Mouse (Mus musculus) testis, adult 2 months (tissue): ENCODE measurements around the gene Hoxa2. TPM values are rescaled to one million over a fixed set of nuclear protein-coding genes. Genes with fewer than 3 reads are reported as not detected.

Source experiments
- H3K27ac ChIP-seq: fragments of 200-500 bp; 2 replicates; pipeline ENCODE4 v1.5.1; 2012; ENCODE audit warnings: low read depth, low read length; ENCODE audit not compliant: control insufficient read depth, insufficient read depth
- H3K27me3 ChIP-seq: fragments of 200-500 bp; 2 replicates; pipeline ENCODE4 v1.6.1; 2012; ENCODE audit warnings: mild to moderate bottlenecking, low read length, moderate library complexity; ENCODE audit not compliant: control insufficient read depth, insufficient read depth
- H3K36me3 ChIP-seq: fragments of 200-500 bp; 2 replicates; pipeline ENCODE4 v1.6.1; 2012; ENCODE audit warnings: mild to moderate bottlenecking, low read length; ENCODE audit not compliant: control insufficient read depth, insufficient read depth
- H3K4me1 ChIP-seq: fragments of 200-500 bp; 2 replicates; pipeline ENCODE4 v1.6.1; 2012; ENCODE audit warnings: low read length; ENCODE audit not compliant: control insufficient read depth, insufficient read depth
- H3K4me3 ChIP-seq: fragments of 200-500 bp; 2 replicates; pipeline ENCODE4 v1.5.1; 2012; ENCODE audit warnings: low read depth, mild to moderate bottlenecking, low read length, moderate library complexity, mixed read lengths; ENCODE audit not compliant: control insufficient read depth
- CTCF ChIP-seq: fragments of 200-500 bp; IDR thresholded peaks from 2 replicates; pipeline ENCODE4 v1.5.1; 2012; ENCODE audit warnings: low read depth, mild to moderate bottlenecking, inconsistent platforms, low read length, moderate library complexity; ENCODE audit not compliant: control insufficient read depth, insufficient read depth, insufficient replicate concordance
- POLR2A ChIP-seq: fragments of 200-500 bp; IDR thresholded peaks from 2 replicates; pipeline ENCODE4 v1.6.1; 2012; ENCODE audit warnings: low read depth, mild to moderate bottlenecking, inconsistent platforms, low read length, moderate library complexity; ENCODE audit not compliant: control insufficient read depth
- polyA plus RNA-seq: library from polyadenylated mRNA; depleted of rRNA; stranded (reverse); fragments of >200 nt; gene quantifications from 2 replicates; pipeline ENCODE4 v1.2.3, GENCODE M21; 2012; rRNA removed

The Hoxa2 gene
- polyA plus RNA-seq: 0.07 and 0.08 TPM in 2 replicates

GRCm38 (mm10) chr6:52164626-52165440 lies at the start of gene Hoxa2:
Gene Hoxa2, minus strand, starts transcription at chr6:52164831.
- no peak for TF ChIP-seq CTCF
- no peak for TF ChIP-seq POLR2A
- Histone ChIP-seq H3K4me3 (peak within 1 kb of the TSS; percentile 1; the same call in 1 of the 2 replicates), H3K36me3 (no peaks in the 10 kb centered on the region), H3K27ac (no peak within 1 kb of the TSS), H3K27me3 (peaks cover 21% of the 10 kb centered on the region), H3K4me1 (peaks cover 22% of the 10 kb centered on the region)

- TF ChIP-seq CTCF: no peak
- no peak for TF ChIP-seq POLR2A
- no peaks in the 10 kb centered on the region for H3K36me3 ChIP-seq
- H3K4me1 ChIP-seq: peaks cover 26% of the 10 kb centered on the region
- no peak overlapping the region for H3K4me3 ChIP-seq
- H3K27me3 ChIP-seq: peaks cover 16% of the 10 kb centered on the region
- no peak overlapping the region for H3K27ac ChIP-seq
Measured at GRCm38 (mm10) chr6:52214271-52214670, 49.6 kb upstream of the Hoxa2 start.

GRCm38 (mm10) chr6:52213119-52213986 lies 48.7 kb upstream of the Hoxa2 start, which contains the start of the genes Hoxa3 and Gm28308:
Gene Hoxa3, minus strand, starts transcription at chr6:52213336.
Gene Gm28308, minus strand, starts transcription at chr6:52213339.
- Histone ChIP-seq H3K36me3 (no peaks in the 10 kb centered on the region), H3K4me1 (peaks cover 28% of the 10 kb centered on the region), H3K27ac (no peak within 1 kb of the TSS), H3K4me3 (peak within 1 kb of the TSS; percentile 42), H3K27me3 (peaks cover 14% of the 10 kb centered on the region)
- TF ChIP-seq POLR2A (no peak), CTCF (no peak)

- H3K27ac ChIP-seq: no peak overlapping the region
- peak overlapping the region; percentile 42 for H3K4me3 ChIP-seq
- H3K27me3 ChIP-seq: peaks cover 12% of the 10 kb centered on the region
- H3K36me3 ChIP-seq: no peaks in the 10 kb centered on the region
- H3K4me1 ChIP-seq: peaks cover 25% of the 10 kb centered on the region
- TF ChIP-seq POLR2A (no peak), CTCF (no peak)
Measured at GRCm38 (mm10) chr6:52212556-52213118, 48.0 kb upstream of the Hoxa2 start.

GRCm38 (mm10) chr6:52211961-52212360 lies 47.3 kb upstream of the Hoxa2 start:
- Histone ChIP-seq H3K4me3 (no peak overlapping the region; the same call in 1 of the 2 replicates), H3K27ac (no peak overlapping the region), H3K4me1 (peaks cover 19% of the 10 kb centered on the region), H3K27me3 (peaks cover 8% of the 10 kb centered on the region), H3K36me3 (no peaks in the 10 kb centered on the region)
- no peak for TF ChIP-seq CTCF
- no peak for TF ChIP-seq POLR2A

- Histone ChIP-seq H3K27me3 (peaks cover 10% of the 10 kb centered on the region), H3K4me1 (peaks cover 17% of the 10 kb centered on the region), H3K36me3 (no peaks in the 10 kb centered on the region), H3K4me3 (no peak overlapping the region; the same call in 1 of the 2 replicates), H3K27ac (no peak overlapping the region)
- no peak for TF ChIP-seq POLR2A
- peak; percentile 59 for TF ChIP-seq CTCF
Measured at GRCm38 (mm10) chr6:52211170-52211935, 46.7 kb upstream of the Hoxa2 start.
